In genomic region chr7:144823988-144824387, GRCm38 (mm10) we compare ENCODE assay signal across 16 mouse cellular contexts. TPM values are rescaled to one million over a fixed set of nuclear protein-coding genes. Genes with fewer than 3 reads are reported as not detected.
DNase-seq lines count a peak whose midpoint lies in the region; ATAC-seq and TF ChIP-seq lines count a peak whose summit lies in the region.
"Had no signal": no experiment of that assay in that cellular context is flagged by ENCODE, and none has a peak within 500 bp of the region (broad histone marks: within the 10 kb centered on the region; RNA-seq: fewer than 3 reads in every experiment).

No protein-coding gene starts in this region.

- no peak for TF ChIP-seq EP300 in heart, adult 2 months (IDR thresholded peaks at IDR 0.05; ENCODE audit: insufficient read depth, low read depth, low read length)

- H3K4me1 ChIP-seq in heart, adult 2 months (ENCODE audit: control insufficient read depth, insufficient read depth, low read length): no peaks in the 10 kb centered on the region
- no peaks in the 10 kb centered on the region for H3K4me1 ChIP-seq in heart, embryonic 12.5 days (replicated peaks)
- H3K4me1 ChIP-seq: lung, embryonic 15.5 days had no signal

- no peak for TF ChIP-seq POLR2A in heart, adult 2 months (IDR thresholded peaks at IDR 0.05; ENCODE audit: insufficient read depth, low read depth, low read length)

- intact Hi-C loops in heart, adult 2 months (cut with DNase I): no loop called here

- peak; percentile 17 to 46 for DNase-seq in adrenal gland, adult (ENCODE audit: inconsistent age in 2 of 2, low spot score in 1 of 2)
- DNase-seq in adrenal gland, adult 8-10 months: no peak
- DNase-seq in heart, adult 2 months: peak; percentile 46 to 50
- peak; percentile 13 for DNase-seq in ovary, postnatal 36 days (ENCODE audit: low spot score)
- DNase-seq in ovary, adult 18-20 months (ENCODE audit: low spot score): no peak
- peak; percentile 26 to 63 for DNase-seq in kidney, postnatal 36 days
- DNase-seq in layer of hippocampus, adult 8-10 months (ENCODE audit: low spot score in 2 of 2): no peak
- DNase-seq: embryo, embryonic 11 days; right cerebral cortex, postnatal 4 days had no signal

- no peaks in the 10 kb centered on the region for H3K27me3 ChIP-seq in heart, adult 2 months (ENCODE audit: control insufficient read depth, insufficient read depth, low read length)
- peaks cover 63% of the 10 kb centered on the region for H3K27me3 ChIP-seq in heart, embryonic 12.5 days (replicated peaks)

- H3K4me3 ChIP-seq in heart, adult 2 months: no peak overlapping the region
- H3K4me3 ChIP-seq in heart, embryonic 12.5 days: no peak overlapping the region
- H3K4me3 ChIP-seq: layer of hippocampus, adult 2 months; lung, embryonic 15.5 days; myocyte had no signal

- H3K36me3 ChIP-seq in heart, adult 2 months (ENCODE audit: control insufficient read depth, insufficient read depth, low read length): no peaks in the 10 kb centered on the region
- H3K36me3 ChIP-seq in heart, embryonic 12.5 days: no peaks in the 10 kb centered on the region
- H3K36me3 ChIP-seq: lung, embryonic 15.5 days had no signal

- no peak for TF ChIP-seq CTCF in heart, adult 2 months (IDR thresholded peaks at IDR 0.05)

- H3K27ac ChIP-seq in heart, adult 2 months: no peak overlapping the region
- H3K27ac ChIP-seq in heart, embryonic 12.5 days (ENCODE audit: poor library complexity, severe bottlenecking): no peak overlapping the region
- H3K27ac ChIP-seq: layer of hippocampus, adult 2 months; lung, embryonic 15.5 days had no signal

- H3K9ac ChIP-seq in heart, adult 2 months (ENCODE audit: low read depth, low read length): no peak overlapping the region
- no peak overlapping the region for H3K9ac ChIP-seq in heart, embryonic 12.5 days
- H3K9ac ChIP-seq: lung, embryonic 15.5 days had no signal

- H3K79me2 ChIP-seq in heart, adult 2 months (replicated peaks; ENCODE audit: control insufficient read depth, insufficient read depth, low read length): no peaks in the 10 kb centered on the region

- ATAC-seq in heart, embryonic 12.5 days (ENCODE audit: insufficient number of reproducible peaks, low FRiP score): no peak
- ATAC-seq: hindbrain, embryonic 16.5 days had no signal

- 76% methylated on average over 2 of the region's 2 CpGs for WGBS in heart, adult 2 months
- 78% methylated on average over 2 of the region's 2 CpGs for WGBS in heart, embryonic 12.5 days

- no peaks in the 10 kb centered on the region for H3K9me3 ChIP-seq in heart, embryonic 12.5 days (replicated peaks)
- H3K9me3 ChIP-seq: lung, embryonic 15.5 days had no signal

- H3K4me2 ChIP-seq in heart, embryonic 12.5 days: no peak overlapping the region
- H3K4me2 ChIP-seq: lung, embryonic 15.5 days had no signal

RNA-seq across cellular contexts. Expression of gene Fgf3, which starts 13.9 kb away (rescaled TPM):
- total RNA-seq in adrenal gland, adult 8-10 months (2022): 1 to 10 TPM in 3 of 4 experiments, under 1 TPM in 1; 0.67 to 2.8 (median 2.0) TPM
- not detected for total RNA-seq in heart, adult 2 months (2021)
- polyA plus RNA-seq in heart, adult 2 months (2012; rRNA removed): not detected in 2 replicates
- 0.13 and 0.20 TPM in 2 replicates for polyA plus RNA-seq in heart, embryonic 12.5 days (2016; fragmentation: Nextera tagmentation; extraction: Ambion mirVana)
- total RNA-seq in layer of hippocampus, adult 8-10 months (2022): under 1 TPM in 1 of 4 experiments, not detected in 3; 0.43 TPM
- total RNA-seq: liver, adult 2 months had no signal
- polyA plus RNA-seq: liver, adult 2 months; lung, embryonic 15.5 days; myocyte had no signal

RNA-seq across cellular contexts. Expression of gene Fgf4, which starts 23.2 kb away (rescaled TPM):
- total RNA-seq in adrenal gland, adult 8-10 months (2022): not detected
- not detected for total RNA-seq in heart, adult 2 months (2021)
- polyA plus RNA-seq in heart, adult 2 months (2012; rRNA removed): not detected in 2 replicates
- not detected in 2 replicates for polyA plus RNA-seq in heart, embryonic 12.5 days (2016; fragmentation: Nextera tagmentation; extraction: Ambion mirVana)
- not detected for total RNA-seq in layer of hippocampus, adult 8-10 months (2022)
- total RNA-seq: layer of hippocampus, adult 2 months; left cerebral cortex, postnatal 10 days; liver, adult 2 months had no signal
- polyA plus RNA-seq: hindbrain, embryonic 16.5 days; liver, adult 2 months; lung, embryonic 15.5 days; myocyte had no signal

Comparison
In these comparisons a context has a peak if more than half of its experiments do, and no peak if none do; other contexts are left out.
1. DNase-seq: peak in adrenal gland, adult (2 of 2), heart, adult 2 months (2 of 2), ovary, postnatal 36 days (single experiment) and kidney, postnatal 36 days (2 of 2); none in adrenal gland, adult 8-10 months (single experiment), ovary, adult 18-20 months (single experiment) and layer of hippocampus, adult 8-10 months (0 of 2).